Mouse (Mus musculus): ENCODE measurements around the gene Coro2a. TPM values are rescaled to one million over a fixed set of nuclear protein-coding genes. Genes with fewer than 3 reads are reported as not detected.

Coro2a gene
- polyA plus RNA-seq, 1 experiment from 2014 or later = 36.1 TPM

DNA sequence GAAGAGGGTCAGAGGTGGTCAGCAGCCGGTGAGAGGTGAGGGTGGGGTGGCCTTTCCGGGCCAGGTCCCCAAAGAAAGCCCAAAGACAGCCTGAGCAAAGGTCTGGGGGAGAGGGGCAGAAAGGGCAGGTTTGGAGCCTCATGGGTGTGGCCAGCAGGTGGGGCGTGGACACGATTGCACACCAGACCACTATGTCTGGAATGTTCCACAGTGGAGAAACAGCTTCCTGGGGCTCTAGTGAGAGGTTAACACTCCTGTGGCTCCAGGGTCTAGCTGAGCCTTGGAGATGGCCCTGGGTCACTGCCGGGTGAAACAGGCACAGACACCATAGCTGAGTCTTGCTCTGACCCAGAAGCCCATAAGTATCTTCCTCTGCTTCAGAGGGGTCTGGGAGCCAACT is 21.0 kb upstream of the Coro2a start:
- Histone ChIP-seq H3K9ac (ENCODE audit: low read length) (no peak overlapping the region), H3K9me3 (ENCODE audit: control insufficient read depth, low read length) (no peaks in the 10 kb centered on the region), H3K27me3 (replicated peaks; ENCODE audit: control insufficient read depth, insufficient read depth, low read length) (0 out of 2 replicates have a peak, but pooled peaks cover 5% of the 10 kb centered on the region), H3K36me3 (ENCODE audit: control insufficient read depth, insufficient read depth, low read length) (no peaks in the 10 kb centered on the region), H3K4me2 (ENCODE audit: low read length) (no peak overlapping the region), H3K27ac (ENCODE audit: low read depth) (no peak overlapping the region), H3K4me3 (ENCODE audit: low read depth, low read length) (no peak overlapping the region), H3K4me1 (replicated peaks; ENCODE audit: control insufficient read depth, insufficient read depth, low read length) (no peaks in the 10 kb centered on the region)
- WGBS = 64% methylated on average over 5 of the region's 5 CpGs
- no peak for DNase-seq (ENCODE audit: low spot score)
- ATAC-seq (replicated peaks; ENCODE audit: low FRiP score, low TSS enrichment, low read depth) = no peak

DNA sequence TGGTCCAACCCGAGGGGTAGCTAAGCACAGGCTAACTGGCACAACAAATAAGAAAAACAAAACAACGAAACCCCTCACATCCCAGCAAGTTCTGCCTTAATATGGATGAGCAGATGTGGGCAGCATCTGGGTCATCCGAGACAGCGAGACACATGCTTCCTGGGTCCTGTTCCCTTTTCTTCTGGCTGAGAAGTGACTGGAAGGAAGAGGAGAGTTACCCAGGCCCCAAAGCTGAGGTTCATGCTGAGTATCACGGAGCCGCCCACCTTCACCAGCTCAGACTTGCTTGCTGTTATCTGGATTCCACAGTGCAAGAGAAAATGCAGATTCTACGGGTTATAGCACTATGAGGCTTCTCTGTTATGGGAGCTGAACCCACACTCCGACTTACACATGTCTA is 18.9 kb upstream of the Coro2a start:
- no peak overlapping the region for H3K4me3 ChIP-seq (ENCODE audit: low read depth, low read length)
- DNase-seq (ENCODE audit: low spot score) (no peak), ATAC-seq (replicated peaks; ENCODE audit: low FRiP score, low TSS enrichment, low read depth) (no peak)
- 0 out of 2 replicates have a peak, but pooled peaks cover 5% of the 10 kb centered on the region for H3K27me3 ChIP-seq (replicated peaks; ENCODE audit: control insufficient read depth, insufficient read depth, low read length)
- no peaks in the 10 kb centered on the region for H3K36me3 ChIP-seq (ENCODE audit: control insufficient read depth, insufficient read depth, low read length)
- H3K27ac ChIP-seq (ENCODE audit: low read depth) = no peak overlapping the region
- no peaks in the 10 kb centered on the region for H3K4me1 ChIP-seq (replicated peaks; ENCODE audit: control insufficient read depth, insufficient read depth, low read length)
- no peak overlapping the region for H3K9ac ChIP-seq (ENCODE audit: low read length)
- 76% methylated on average over 8 of the region's 8 CpGs for WGBS
- H3K4me2 ChIP-seq (ENCODE audit: low read length) = no peak overlapping the region
- H3K9me3 ChIP-seq (ENCODE audit: control insufficient read depth, low read length) = no peaks in the 10 kb centered on the region

DNA sequence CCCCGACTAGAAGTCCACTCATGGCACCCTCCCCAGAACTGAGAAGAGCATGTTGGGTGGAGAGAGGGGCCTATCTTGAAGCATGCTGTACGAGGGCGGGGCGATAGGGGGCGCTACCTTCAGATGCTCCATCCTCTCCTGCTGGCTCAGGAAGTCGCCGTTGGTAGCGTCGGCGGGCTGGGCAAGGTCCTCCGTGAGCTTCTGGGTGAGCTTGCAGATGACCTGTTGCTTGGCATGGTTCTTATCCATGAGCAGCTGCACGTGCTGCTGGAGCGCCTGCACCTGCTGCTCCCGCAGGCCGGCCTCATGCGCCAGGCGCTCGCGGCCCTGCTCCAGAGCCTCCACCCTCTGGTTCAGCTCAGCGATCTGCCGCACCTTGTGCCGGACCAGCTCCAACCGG is 18.3 kb upstream of the Coro2a start:
- Histone ChIP-seq H3K4me2 (ENCODE audit: low read length) (0 out of 2 replicates have a peak overlapping the region, but pooled peaks have one; percentile 15), H3K9me3 (ENCODE audit: control insufficient read depth, low read length) (no peaks in the 10 kb centered on the region), H3K27ac (ENCODE audit: low read depth) (no peak overlapping the region), H3K4me1 (replicated peaks; ENCODE audit: control insufficient read depth, insufficient read depth, low read length) (no peaks in the 10 kb centered on the region), H3K36me3 (ENCODE audit: control insufficient read depth, insufficient read depth, low read length) (no peaks in the 10 kb centered on the region), H3K9ac (ENCODE audit: low read length) (no peak overlapping the region), H3K27me3 (replicated peaks; ENCODE audit: control insufficient read depth, insufficient read depth, low read length) (0 out of 2 replicates have a peak, but pooled peaks cover 5% of the 10 kb centered on the region), H3K4me3 (ENCODE audit: low read depth, low read length) (no peak overlapping the region)
- DNase-seq (ENCODE audit: low spot score) = no peak
- WGBS = 8% methylated on average over 23 of the region's 23 CpGs
- ATAC-seq (replicated peaks; ENCODE audit: low FRiP score, low TSS enrichment, low read depth) = no peak; the same call in 1 of the 2 replicates

DNA sequence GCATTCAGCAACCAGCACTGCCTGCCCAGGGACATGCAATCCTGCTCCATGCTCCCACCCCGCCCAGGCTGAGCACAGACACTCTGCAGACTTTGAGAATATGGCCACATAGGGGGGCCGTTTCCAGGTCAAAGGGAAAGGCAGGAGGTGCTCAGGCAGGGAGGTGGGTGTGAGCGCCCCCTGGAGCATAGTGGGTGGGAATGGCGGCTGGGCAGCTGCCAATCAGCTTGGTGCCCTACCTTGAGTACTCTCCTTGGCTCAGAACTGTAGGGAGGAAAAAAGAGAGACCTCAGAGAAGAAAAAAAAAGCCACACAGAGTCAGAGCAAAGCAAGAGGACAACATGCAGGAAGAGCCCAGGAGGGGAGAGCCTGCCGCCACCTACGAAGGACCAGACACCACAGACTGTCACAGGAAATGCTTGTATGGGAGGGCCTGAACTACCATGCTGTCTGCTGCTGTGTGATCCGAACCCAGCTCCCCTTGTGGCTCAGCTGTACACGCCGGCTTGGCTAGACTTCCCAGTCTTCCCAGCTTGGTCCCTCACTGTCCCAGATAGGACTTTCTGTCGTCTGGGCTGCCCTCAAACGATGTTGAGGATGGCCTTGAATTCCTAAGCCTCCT is 16.3 kb upstream of the Coro2a start:
- Histone ChIP-seq H3K4me3 (ENCODE audit: low read depth, low read length) (no peak overlapping the region), H3K4me1 (replicated peaks; ENCODE audit: control insufficient read depth, insufficient read depth, low read length) (no peaks in the 10 kb centered on the region), H3K9me3 (ENCODE audit: control insufficient read depth, low read length) (no peaks in the 10 kb centered on the region), H3K27me3 (replicated peaks; ENCODE audit: control insufficient read depth, insufficient read depth, low read length) (0 out of 2 replicates have a peak, but pooled peaks cover 5% of the 10 kb centered on the region), H3K27ac (ENCODE audit: low read depth) (no peak overlapping the region), H3K9ac (ENCODE audit: low read length) (no peak overlapping the region), H3K36me3 (ENCODE audit: control insufficient read depth, insufficient read depth, low read length) (no peaks in the 10 kb centered on the region), H3K4me2 (ENCODE audit: low read length) (no peak overlapping the region)
- WGBS = 67% methylated on average over 11 of the region's 11 CpGs
- ATAC-seq (replicated peaks; ENCODE audit: low FRiP score, low TSS enrichment, low read depth) (no peak), DNase-seq (ENCODE audit: low spot score) (no peak)

DNA sequence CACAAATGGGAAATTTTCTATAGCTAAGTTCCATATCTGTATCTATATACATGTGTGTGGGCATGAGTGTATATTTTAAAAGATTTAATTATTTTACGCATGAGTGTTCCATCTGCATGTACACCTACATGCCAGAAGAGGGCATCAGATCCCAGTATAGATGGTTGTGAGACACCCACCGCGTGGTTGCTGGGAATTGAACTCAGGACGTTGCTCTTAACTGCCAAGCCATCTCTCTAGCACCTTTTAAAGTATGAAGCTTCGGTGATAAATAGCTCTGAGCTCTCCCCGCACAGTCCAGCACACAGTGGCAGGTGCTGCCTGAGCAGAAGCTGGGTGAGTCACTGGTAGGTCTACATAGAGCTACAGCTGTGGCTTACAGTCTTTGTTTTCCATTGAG is 15.4 kb upstream of the Coro2a start:
- Histone ChIP-seq H3K9me3 (ENCODE audit: control insufficient read depth, low read length) (no peaks in the 10 kb centered on the region), H3K4me3 (ENCODE audit: low read depth, low read length) (no peak overlapping the region), H3K4me1 (replicated peaks; ENCODE audit: control insufficient read depth, insufficient read depth, low read length) (no peaks in the 10 kb centered on the region), H3K4me2 (ENCODE audit: low read length) (no peak overlapping the region), H3K27ac (ENCODE audit: low read depth) (no peak overlapping the region), H3K27me3 (replicated peaks; ENCODE audit: control insufficient read depth, insufficient read depth, low read length) (0 out of 2 replicates have a peak, but pooled peaks cover 5% of the 10 kb centered on the region), H3K9ac (ENCODE audit: low read length) (no peak overlapping the region), H3K36me3 (ENCODE audit: control insufficient read depth, insufficient read depth, low read length) (no peaks in the 10 kb centered on the region)
- DNase-seq (ENCODE audit: low spot score) = no peak
- ATAC-seq (replicated peaks; ENCODE audit: low FRiP score, low TSS enrichment, low read depth) = no peak
- WGBS = 68% methylated on average over 6 of the region's 6 CpGs

DNA sequence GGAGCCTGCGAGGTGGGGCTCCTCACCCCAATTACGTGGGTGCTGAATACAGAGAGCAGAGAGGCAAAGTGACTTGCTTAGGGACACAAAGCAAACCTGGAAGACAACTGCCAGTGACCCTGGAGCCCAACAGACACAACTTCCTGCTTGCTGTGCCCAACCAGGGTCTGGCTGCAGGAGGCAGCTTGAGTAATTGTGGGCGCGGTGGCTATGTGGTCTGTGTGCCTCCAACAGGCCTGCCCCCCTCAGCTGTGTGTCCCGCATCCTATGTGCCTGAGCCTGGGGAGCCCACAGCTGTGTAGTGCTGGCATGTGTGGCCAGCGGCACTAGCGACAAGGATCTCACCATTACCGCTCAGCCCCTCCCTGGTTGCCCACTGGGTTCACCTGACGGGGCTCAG is 12.6 kb upstream of the Coro2a start:
- H3K4me1 ChIP-seq (replicated peaks; ENCODE audit: control insufficient read depth, insufficient read depth, low read length) = no peaks in the 10 kb centered on the region
- ATAC-seq (replicated peaks; ENCODE audit: low FRiP score, low TSS enrichment, low read depth) (no peak), DNase-seq (ENCODE audit: low spot score) (no peak)
- H3K9me3 ChIP-seq (ENCODE audit: control insufficient read depth, low read length) = no peaks in the 10 kb centered on the region
- no peaks in the 10 kb centered on the region for H3K27me3 ChIP-seq (replicated peaks; ENCODE audit: control insufficient read depth, insufficient read depth, low read length)
- H3K4me2 ChIP-seq (ENCODE audit: low read length) = no peak overlapping the region
- no peaks in the 10 kb centered on the region for H3K36me3 ChIP-seq (ENCODE audit: control insufficient read depth, insufficient read depth, low read length)
- no peak overlapping the region for H3K27ac ChIP-seq (ENCODE audit: low read depth)
- WGBS = 66% methylated on average over 9 of the region's 9 CpGs
- no peak overlapping the region for H3K4me3 ChIP-seq (ENCODE audit: low read depth, low read length)
- H3K9ac ChIP-seq (ENCODE audit: low read length) = no peak overlapping the region

DNA sequence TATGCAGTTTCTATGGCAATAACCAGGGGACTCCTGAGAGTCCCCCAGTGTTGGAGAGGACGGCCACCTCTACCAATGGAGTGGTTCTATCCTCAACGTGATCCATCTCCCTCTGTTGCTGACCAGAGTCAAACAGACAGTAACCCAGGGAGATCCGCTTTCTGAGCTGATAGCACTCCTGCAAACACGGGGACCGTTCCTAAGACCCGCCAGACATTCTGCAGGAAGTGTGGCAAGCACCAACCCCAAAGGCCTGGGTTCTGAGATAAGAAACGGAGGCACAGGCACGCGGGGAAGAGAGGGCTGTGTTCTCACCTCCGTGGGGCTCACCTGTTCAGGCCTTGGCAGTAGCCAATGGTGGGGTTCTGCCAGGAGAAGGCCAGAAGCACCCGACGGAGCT is 11.6 kb upstream of the Coro2a start:
- WGBS = 77% methylated on average over 12 of the region's 12 CpGs

DNA sequence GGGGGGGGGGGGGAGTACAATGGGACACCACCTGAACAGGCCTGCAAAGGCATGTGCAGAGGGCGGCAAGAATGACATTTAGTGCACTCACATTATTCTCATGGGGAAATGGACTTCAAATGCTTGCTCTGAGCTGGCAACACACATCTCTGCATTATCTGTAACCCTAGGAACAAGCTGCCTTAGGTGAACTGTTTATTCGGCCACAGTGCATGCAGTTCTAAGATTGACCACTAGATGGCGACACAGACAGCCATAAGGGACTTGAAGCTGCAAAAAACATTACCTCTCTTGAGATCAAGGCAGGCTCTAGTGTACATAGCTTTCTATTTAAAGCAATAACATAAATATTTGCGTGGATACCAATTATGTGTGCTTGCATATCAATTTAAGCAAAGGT is 9.2 kb upstream of the Coro2a start:
- ATAC-seq (replicated peaks; ENCODE audit: low FRiP score, low TSS enrichment, low read depth) (peak; percentile 54), DNase-seq (ENCODE audit: low spot score) (peak; percentile 98)
- Histone ChIP-seq H3K4me1 (replicated peaks; ENCODE audit: control insufficient read depth, insufficient read depth, low read length) (no peaks in the 10 kb centered on the region), H3K9me3 (ENCODE audit: control insufficient read depth, low read length) (no peaks in the 10 kb centered on the region), H3K27me3 (replicated peaks; ENCODE audit: control insufficient read depth, insufficient read depth, low read length) (no peaks in the 10 kb centered on the region), H3K36me3 (ENCODE audit: control insufficient read depth, insufficient read depth, low read length) (no peaks in the 10 kb centered on the region), H3K9ac (ENCODE audit: low read length) (no peak overlapping the region), H3K4me2 (ENCODE audit: low read length) (no peak overlapping the region), H3K27ac (ENCODE audit: low read depth) (no peak overlapping the region), H3K4me3 (ENCODE audit: low read depth, low read length) (no peak overlapping the region)
- under 1% methylated on average over 4 of the region's 4 CpGs for WGBS

More for the DNA sequence above, 11.6 kb upstream of the Coro2a start:
- H3K4me3 ChIP-seq (ENCODE audit: low read depth, low read length) = no peak overlapping the region
- no peaks in the 10 kb centered on the region for H3K27me3 ChIP-seq (replicated peaks; ENCODE audit: control insufficient read depth, insufficient read depth, low read length)
- no peak overlapping the region for H3K27ac ChIP-seq (ENCODE audit: low read depth)
- H3K9ac ChIP-seq (ENCODE audit: low read length) = no peak overlapping the region
- ATAC-seq (replicated peaks; ENCODE audit: low FRiP score, low TSS enrichment, low read depth) (no peak), DNase-seq (ENCODE audit: low spot score) (no peak)
- H3K4me2 ChIP-seq (ENCODE audit: low read length) = no peak overlapping the region
- H3K4me1 ChIP-seq (replicated peaks; ENCODE audit: control insufficient read depth, insufficient read depth, low read length) = no peaks in the 10 kb centered on the region
- H3K9me3 ChIP-seq (ENCODE audit: control insufficient read depth, low read length) = no peaks in the 10 kb centered on the region
- H3K36me3 ChIP-seq (ENCODE audit: control insufficient read depth, insufficient read depth, low read length) = no peaks in the 10 kb centered on the region

DNA sequence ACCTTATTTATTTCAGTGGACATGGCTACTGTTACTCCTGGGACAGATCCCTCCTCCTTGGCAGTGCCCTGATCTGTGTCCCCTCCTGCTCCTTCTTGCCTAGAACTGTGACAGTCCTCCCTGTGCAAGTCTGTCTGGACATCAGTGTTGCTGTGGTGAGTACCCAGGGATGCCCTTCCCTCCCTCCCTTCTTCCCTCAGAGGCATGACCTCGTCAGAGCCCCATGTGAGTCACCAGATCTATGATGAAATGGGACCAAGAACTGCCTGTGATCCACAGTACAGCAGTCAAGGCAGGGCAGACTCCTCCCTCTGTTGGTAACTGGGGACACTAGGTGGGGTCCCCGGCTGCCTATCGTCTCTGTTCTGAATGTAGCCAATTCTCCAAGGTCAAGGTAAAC is 5.6 kb upstream of the Coro2a start:
- peaks cover 1% of the 10 kb centered on the region for H3K27me3 ChIP-seq (replicated peaks; ENCODE audit: control insufficient read depth, insufficient read depth, low read length)
- no peak overlapping the region for H3K27ac ChIP-seq (ENCODE audit: low read depth)
- H3K4me2 ChIP-seq (ENCODE audit: low read length) = no peak overlapping the region
- no peak overlapping the region for H3K4me3 ChIP-seq (ENCODE audit: low read depth, low read length)
- H3K36me3 ChIP-seq (ENCODE audit: control insufficient read depth, insufficient read depth, low read length) = no peaks in the 10 kb centered on the region
- no peaks in the 10 kb centered on the region for H3K9me3 ChIP-seq (ENCODE audit: control insufficient read depth, low read length)
- 71% methylated on average over 3 of the region's 3 CpGs for WGBS
- DNase-seq (ENCODE audit: low spot score) (no peak), ATAC-seq (replicated peaks; ENCODE audit: low FRiP score, low TSS enrichment, low read depth) (no peak)
- no peaks in the 10 kb centered on the region for H3K4me1 ChIP-seq (replicated peaks; ENCODE audit: control insufficient read depth, insufficient read depth, low read length)
- H3K9ac ChIP-seq (ENCODE audit: low read length) = no peak overlapping the region

All from intestine, embryonic 14.5 days (tissue).